Mouse (Mus musculus) hindbrain, embryonic 14.5 days (tissue): Measurements from ENCODE around the gene Bmp10. TPM values are rescaled to one million over a fixed set of nuclear protein-coding genes. Genes with fewer than 3 reads are reported as not detected.

Experiments used
- ATAC-seq: fragments of 200-750 bp; cut with Nextera tagmentation; 2 replicates; pipeline ENCODE4 v1.8.0; 2017; ENCODE audit warnings: moderate number of reproducible peaks, mild to moderate bottlenecking, moderate TSS enrichment, moderate library complexity; ENCODE audit not compliant: low FRiP score
- DNase-seq: peaks from one replicate; pipeline ENCODE4 v3.0.0-alpha.2; 2015; ENCODE audit warnings: low spot score
- H3K27ac ChIP-seq: fragments of 300-500 bp; sonication (generic); 2 replicates; pipeline ENCODE4 v1.5.1; 2014; ENCODE audit warnings: mild to moderate bottlenecking, moderate library complexity
- H3K27me3 ChIP-seq: fragments of 300-500 bp; sonication (generic); 2 replicates; pipeline ENCODE4 v1.6.1; 2014; ENCODE audit warnings: mild to moderate bottlenecking, low read length, mixed read lengths; ENCODE audit not compliant: control insufficient read depth, insufficient read depth
- H3K36me3 ChIP-seq: fragments of 300-500 bp; sonication (generic); replicated peaks from 2 replicates; pipeline ENCODE4 v1.6.1; 2014; ENCODE audit not compliant: control insufficient read depth, insufficient read depth
- H3K4me1 ChIP-seq: fragments of 300-500 bp; sonication (generic); replicated peaks from 2 replicates; pipeline ENCODE4 v1.6.1; 2014; ENCODE audit warnings: antibody characterized with exemption, low read length, mixed read lengths; ENCODE audit not compliant: control insufficient read depth, insufficient read depth
- H3K4me2 ChIP-seq: fragments of 300-500 bp; sonication (generic); replicated peaks from 2 replicates; pipeline ENCODE4 v1.6.1; 2014; ENCODE audit warnings: mild to moderate bottlenecking, moderate library complexity
- H3K4me3 ChIP-seq: fragments of 300-500 bp; sonication (generic); replicated peaks from 2 replicates; pipeline ENCODE4 v1.5.1; 2014; ENCODE audit warnings: mild to moderate bottlenecking, low read length
- H3K9ac ChIP-seq: fragments of 300-500 bp; sonication (generic); 2 replicates; pipeline ENCODE4 v1.6.1; 2014
- H3K9me3 ChIP-seq: fragments of 300-500 bp; sonication (generic); 2 replicates; pipeline ENCODE4 v1.6.1; 2016; ENCODE audit warnings: low read length; ENCODE audit not compliant: control insufficient read depth
- WGBS: fragments of 180-500 bp; shearing (Covaris S2); extraction: QIAGEN DNeasy Blood & Tissue Kit; methylation state at CpG from one replicate; pipeline ENCODE4 v1.1.7; 2014; 5-methylcytosine and 5-hydroxymethylcytosine counted together
- polyA plus RNA-seq: library from polyadenylated mRNA; unstranded; fragments of >200 nt; fragmentation: Nextera tagmentation; extraction: Ambion mirVana; gene quantifications from 2 replicates; pipeline ENCODE4 v1.2.1, GENCODE M21; 2014

The Bmp10 gene
- polyA plus RNA-seq = not detected in 2 replicates

DNA sequence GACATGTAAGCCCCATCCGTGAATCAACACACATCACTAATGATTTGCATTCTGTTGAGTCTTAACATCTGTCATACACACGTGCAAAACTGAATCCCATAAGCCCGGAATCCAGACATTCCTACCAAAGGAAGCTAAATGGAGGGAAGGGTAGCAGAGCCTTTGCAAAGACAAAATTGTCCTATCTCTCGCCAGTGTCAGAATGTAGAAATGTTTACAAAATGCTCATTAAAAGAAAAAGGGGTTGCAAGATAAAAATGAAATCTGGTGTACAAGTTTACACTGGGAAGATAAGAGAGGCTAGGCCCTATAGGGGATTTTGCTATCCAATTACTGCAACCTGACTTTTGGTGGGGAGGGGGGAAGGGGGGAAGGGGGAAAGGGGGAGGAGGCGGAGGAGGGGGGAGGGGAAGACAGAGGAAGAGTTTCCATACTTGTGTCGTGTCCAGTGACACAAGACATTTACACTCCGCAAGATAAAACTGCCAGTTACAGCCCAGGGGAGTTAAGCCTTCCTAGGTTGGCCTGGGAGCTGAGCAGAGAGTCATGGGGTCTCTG is at the start of gene Bmp10:
Gene Bmp10 (plus strand): TSS at position 508 of the 558 bp plus-strand sequence.
- Histone ChIP-seq H3K4me2 (no peak within 1 kb of the TSS), H3K9me3 (no peaks in the 10 kb centered on the region)
- 77% methylated on average over 6 of the region's 7 CpGs for WGBS

DNA sequence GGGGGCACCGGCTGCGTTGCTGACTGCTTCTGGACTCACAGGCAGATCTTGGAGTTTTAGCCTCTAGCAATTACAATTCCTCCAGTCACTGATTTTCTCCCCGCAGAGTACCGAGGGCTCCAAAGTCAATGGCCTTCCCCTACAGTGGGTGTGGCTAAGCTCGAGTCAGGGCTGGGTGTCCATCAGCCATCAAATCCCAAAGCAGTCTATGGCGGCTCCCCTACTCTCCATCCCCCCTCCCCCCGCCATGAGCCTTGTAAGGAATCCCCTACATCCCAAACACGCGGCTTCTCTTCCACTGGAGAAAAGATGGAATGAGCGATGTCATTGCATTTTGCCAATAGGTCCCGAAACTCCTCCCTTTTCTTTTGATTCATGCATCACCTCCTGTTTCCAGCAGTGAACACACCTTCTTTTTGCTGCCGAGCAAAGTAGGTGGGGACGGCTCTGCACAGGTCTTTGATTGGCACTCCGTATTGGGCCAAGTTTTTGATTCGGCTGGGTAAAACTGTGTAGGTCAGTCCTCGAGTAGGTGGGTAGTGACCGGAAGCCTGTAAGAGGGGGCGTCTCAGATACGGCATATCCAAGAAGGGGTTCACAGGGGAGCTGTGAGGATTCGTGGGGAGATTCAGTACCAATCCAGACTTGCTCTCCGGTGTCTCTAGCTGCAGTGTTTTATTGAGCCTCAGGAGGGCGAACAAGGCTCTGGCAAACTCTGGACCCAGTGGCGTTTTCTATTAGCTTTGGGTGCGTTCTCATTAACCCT is 44.7 kb upstream of the Bmp10 start:
- Histone ChIP-seq H3K4me2 (peak overlapping the region; percentile 65), H3K4me3 (peak overlapping the region; percentile 35), H3K9me3 (no peaks in the 10 kb centered on the region), H3K9ac (peak overlapping the region; percentile 40), H3K4me1 (peaks cover 4% of the 10 kb centered on the region; the same call in 1 of the 2 replicates), H3K27ac (no peak overlapping the region), H3K27me3 (no peaks in the 10 kb centered on the region), H3K36me3 (no peaks in the 10 kb centered on the region)
- 10% methylated on average over 24 of the region's 24 CpGs for WGBS
- peak; percentile 57 for DNase-seq
- no peak; the same call in 1 of the 2 replicates for ATAC-seq

More for the DNA sequence above, at the start of gene Bmp10:
- DNase-seq (no peak), ATAC-seq (no peak)
- Histone ChIP-seq H3K9ac (no peak within 1 kb of the TSS), H3K27me3 (no peaks in the 10 kb centered on the region), H3K4me1 (peaks cover 4% of the 10 kb centered on the region; the same call in 1 of the 2 replicates), H3K4me3 (no peak within 1 kb of the TSS), H3K27ac (no peak within 1 kb of the TSS), H3K36me3 (no peaks in the 10 kb centered on the region)

DNA sequence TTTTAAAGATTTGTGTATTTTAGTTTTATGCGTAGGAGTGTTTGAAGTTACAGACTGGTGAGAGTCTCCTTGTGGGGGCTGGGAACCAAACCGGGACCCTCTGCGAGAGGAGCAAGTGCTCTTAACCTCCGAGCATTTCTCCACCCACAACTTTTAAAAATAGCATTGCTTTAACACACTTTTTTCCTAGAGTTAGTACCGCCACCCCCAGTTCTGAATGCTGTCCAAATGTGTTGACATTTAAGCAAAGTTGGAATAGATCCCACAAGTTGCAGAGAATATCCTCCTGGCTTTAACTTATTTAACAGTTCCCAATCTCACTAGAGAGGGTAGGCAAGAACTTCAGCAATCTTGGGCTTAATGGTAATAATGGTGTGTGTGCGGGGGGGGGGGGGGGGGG is 44.0 kb upstream of the Bmp10 start:
- ATAC-seq (no peak), DNase-seq (no peak)
- Histone ChIP-seq H3K4me3 (peak overlapping the region; percentile 35; the same call in 1 of the 2 replicates), H3K9me3 (no peaks in the 10 kb centered on the region), H3K9ac (no peak overlapping the region), H3K27ac (no peak overlapping the region), H3K4me2 (peak overlapping the region; percentile 65; the same call in 1 of the 2 replicates), H3K27me3 (no peaks in the 10 kb centered on the region), H3K4me1 (peaks cover 4% of the 10 kb centered on the region; the same call in 1 of the 2 replicates), H3K36me3 (no peaks in the 10 kb centered on the region)
- 59% methylated on average over 5 of the region's 6 CpGs for WGBS

DNA sequence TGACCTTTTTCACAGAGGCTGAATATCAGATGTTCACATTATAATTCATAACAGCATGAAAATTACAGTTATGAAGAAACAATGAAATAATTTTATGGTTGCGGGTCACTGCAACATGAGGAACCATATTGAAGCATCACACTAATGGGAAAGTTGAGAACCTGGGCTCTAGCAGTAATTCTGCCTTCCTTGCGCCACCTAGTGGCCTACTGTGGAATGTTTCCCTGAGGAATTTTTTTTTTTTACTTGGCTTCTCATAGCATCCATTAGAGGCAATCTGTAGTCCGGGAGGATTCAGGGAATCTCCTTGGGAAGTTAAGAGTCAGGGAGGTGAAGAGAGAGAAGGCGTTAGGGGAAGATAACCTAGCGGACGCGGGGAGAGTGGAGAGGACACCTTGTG is 42.6 kb upstream of the Bmp10 start:
- Histone ChIP-seq H3K4me1 (peaks cover 4% of the 10 kb centered on the region; the same call in 1 of the 2 replicates), H3K9me3 (no peaks in the 10 kb centered on the region), H3K9ac (no peak overlapping the region), H3K4me3 (no peak overlapping the region), H3K27ac (no peak overlapping the region), H3K27me3 (no peaks in the 10 kb centered on the region), H3K36me3 (no peaks in the 10 kb centered on the region), H3K4me2 (no peak overlapping the region)
- ATAC-seq (no peak), DNase-seq (peak; percentile 94)
- 14% methylated on average over 7 of the region's 7 CpGs for WGBS

DNA sequence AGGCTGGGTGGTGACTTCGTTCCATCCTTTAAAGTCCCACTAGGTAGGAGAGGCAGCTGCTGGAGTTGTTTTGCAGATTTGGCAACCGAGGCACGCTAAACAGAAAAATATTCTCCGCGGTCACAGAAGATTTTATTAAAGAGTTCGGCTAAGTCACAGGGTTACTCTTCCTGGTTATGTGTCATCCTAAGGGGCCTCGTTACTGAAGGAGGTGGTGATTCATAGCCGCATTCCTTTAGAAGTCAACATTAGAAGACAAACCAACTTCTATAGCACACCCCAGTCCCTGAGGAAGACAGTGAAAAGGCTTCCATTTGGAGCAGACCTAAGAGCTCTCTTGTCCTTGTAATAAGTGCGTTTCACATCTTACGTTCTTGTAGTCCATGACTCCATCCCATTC is 42.1 kb upstream of the Bmp10 start:
- H3K4me2 ChIP-seq = no peak overlapping the region
- peaks cover 4% of the 10 kb centered on the region; the same call in 1 of the 2 replicates for H3K4me1 ChIP-seq
- no peak for DNase-seq
- no peak overlapping the region for H3K27ac ChIP-seq
- no peak overlapping the region for H3K9ac ChIP-seq
- ATAC-seq = no peak
- WGBS = 86% methylated on average over 10 of the region's 10 CpGs
- no peaks in the 10 kb centered on the region for H3K27me3 ChIP-seq
- H3K36me3 ChIP-seq = no peaks in the 10 kb centered on the region
- H3K9me3 ChIP-seq = no peaks in the 10 kb centered on the region
- no peak overlapping the region for H3K4me3 ChIP-seq

DNA sequence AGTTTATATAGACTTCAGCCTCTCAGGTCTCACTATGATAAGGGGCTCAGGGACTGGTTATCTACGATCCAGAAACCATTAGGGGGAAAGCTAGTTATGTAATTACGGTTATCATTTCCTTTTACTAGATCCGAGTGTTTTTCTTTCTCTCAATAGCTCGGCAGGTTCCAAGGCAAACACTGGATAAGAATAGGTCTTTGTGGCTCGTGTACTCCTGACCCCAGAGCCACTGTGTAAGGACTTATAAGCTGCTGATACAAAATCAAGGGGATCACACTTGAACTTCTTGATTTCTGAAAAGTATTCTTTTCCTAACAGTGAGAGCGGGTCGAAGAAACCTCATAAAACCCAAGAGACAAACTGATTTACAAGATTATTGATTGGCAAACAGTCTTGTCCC is 39.9 kb upstream of the Bmp10 start, which contains the start of gene Gkn3:
Gene Gkn3 (minus strand): TSS at position 59 of the 400 bp plus-strand sequence.
- WGBS = 70% methylated on average over 7 of the region's 7 CpGs
- H3K4me1 ChIP-seq = peaks cover 4% of the 10 kb centered on the region; the same call in 1 of the 2 replicates
- no peak for ATAC-seq

DNA sequence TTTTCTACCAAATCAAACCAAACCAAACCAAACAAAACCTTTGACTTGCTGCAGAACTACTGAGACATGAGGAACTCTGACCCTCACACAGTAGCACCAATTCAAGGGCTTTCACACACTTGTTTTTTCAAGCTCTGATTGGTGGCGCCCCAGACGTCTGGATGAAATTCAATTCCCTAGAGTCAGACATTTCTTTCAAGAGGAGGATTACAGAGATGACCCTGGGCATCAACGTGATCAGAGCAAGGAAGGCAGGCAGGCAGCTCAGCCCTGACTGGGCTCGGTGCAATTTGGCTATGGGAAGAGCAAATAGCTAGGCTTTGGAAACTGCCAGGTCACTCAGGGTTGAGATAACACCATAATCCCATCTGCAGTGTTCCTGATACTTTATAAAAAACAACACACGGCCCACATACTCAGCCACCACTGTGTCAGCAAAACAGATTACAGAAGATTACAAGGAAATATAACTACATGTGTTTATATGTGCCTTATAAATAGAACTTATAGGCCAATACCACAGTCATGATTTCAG is 39.3 kb upstream of the Bmp10 start:
- H3K4me1 ChIP-seq = no peaks in the 10 kb centered on the region
- no peaks in the 10 kb centered on the region for H3K36me3 ChIP-seq
- DNase-seq = no peak
- no peak for ATAC-seq
- no peak overlapping the region for H3K4me2 ChIP-seq
- 40% methylated on average over 5 of the region's 5 CpGs for WGBS
- H3K4me3 ChIP-seq = no peak overlapping the region
- H3K9me3 ChIP-seq = no peaks in the 10 kb centered on the region
- no peak overlapping the region for H3K27ac ChIP-seq
- H3K9ac ChIP-seq = no peak overlapping the region
- H3K27me3 ChIP-seq = no peaks in the 10 kb centered on the region

More for the DNA sequence above, 39.9 kb upstream of the Bmp10 start, which contains the start of gene Gkn3:
- H3K27ac ChIP-seq = no peak within 1 kb of the TSS
- no peak for DNase-seq
- no peak within 1 kb of the TSS for H3K4me3 ChIP-seq
- H3K9ac ChIP-seq = no peak within 1 kb of the TSS
- H3K36me3 ChIP-seq = no peaks in the 10 kb centered on the region
- no peaks in the 10 kb centered on the region for H3K27me3 ChIP-seq
- no peaks in the 10 kb centered on the region for H3K9me3 ChIP-seq
- H3K4me2 ChIP-seq = no peak within 1 kb of the TSS

DNA sequence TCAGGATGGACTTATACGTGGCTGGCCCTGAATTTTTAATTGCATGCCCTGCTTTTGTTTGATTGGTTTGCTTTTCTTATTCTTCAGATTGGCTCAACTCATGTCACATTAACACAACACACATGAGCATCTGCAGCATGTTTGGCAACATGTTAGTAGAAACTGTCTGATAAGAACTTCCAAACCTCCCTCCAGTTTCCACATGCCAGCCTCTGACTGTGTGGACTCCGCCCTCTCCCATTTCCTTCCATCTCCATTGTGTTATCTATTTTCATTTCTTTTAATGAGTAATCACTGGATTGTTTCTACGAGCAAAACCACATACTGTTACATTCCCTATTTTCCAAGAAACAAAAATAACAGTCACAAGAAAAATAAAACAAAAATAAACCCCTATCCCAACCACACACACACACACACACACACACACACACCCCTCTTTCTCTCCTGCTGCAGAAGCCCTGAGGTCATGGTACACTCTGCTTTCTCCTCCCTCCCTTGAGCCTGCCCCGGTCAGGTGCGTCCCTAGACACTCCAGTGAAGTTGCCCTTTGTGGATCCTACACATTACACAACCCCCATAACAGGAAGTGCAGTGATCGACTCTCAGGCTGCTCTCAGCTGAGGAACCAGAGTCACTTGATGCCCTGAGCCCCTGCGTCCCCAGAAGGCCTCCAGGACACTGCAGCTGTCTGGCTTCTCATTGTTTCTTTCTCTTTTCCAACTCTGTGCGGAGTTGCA is 35.2 kb upstream of the Bmp10 start:
- no peak overlapping the region for H3K27ac ChIP-seq
- no peak for ATAC-seq
- H3K4me3 ChIP-seq = no peak overlapping the region
- H3K4me1 ChIP-seq = no peaks in the 10 kb centered on the region
- H3K4me2 ChIP-seq = no peak overlapping the region
- 83% methylated on average over 8 of the region's 8 CpGs for WGBS
- no peak overlapping the region for H3K9ac ChIP-seq
- no peak for DNase-seq
- no peaks in the 10 kb centered on the region for H3K9me3 ChIP-seq
- no peaks in the 10 kb centered on the region for H3K27me3 ChIP-seq
- H3K36me3 ChIP-seq = no peaks in the 10 kb centered on the region

DNA sequence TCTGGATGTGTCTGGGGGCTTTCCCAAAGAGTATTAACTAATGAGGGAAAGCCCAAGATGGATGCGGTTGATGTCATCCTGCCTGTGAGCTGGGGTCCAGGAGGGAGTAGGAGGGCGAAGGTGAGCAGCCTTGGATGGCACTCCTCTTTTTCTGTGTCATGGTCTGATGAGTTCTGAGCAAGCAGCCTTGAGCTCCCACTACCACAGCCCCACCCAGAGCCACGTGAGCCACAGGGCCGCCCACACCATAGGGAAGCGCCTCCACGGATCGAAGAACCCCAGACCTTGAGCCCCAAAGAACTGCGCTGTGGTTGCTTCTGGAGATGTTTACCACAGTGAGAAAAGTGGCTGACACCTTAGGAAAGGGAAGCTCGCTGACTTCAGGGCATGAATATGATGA is 34.0 kb upstream of the Bmp10 start:
- H3K27me3 ChIP-seq = no peaks in the 10 kb centered on the region
- DNase-seq (no peak), ATAC-seq (no peak)
- no peak overlapping the region for H3K9ac ChIP-seq
- H3K9me3 ChIP-seq = no peaks in the 10 kb centered on the region
- H3K27ac ChIP-seq = no peak overlapping the region
- no peak overlapping the region for H3K4me3 ChIP-seq
- H3K4me1 ChIP-seq = no peaks in the 10 kb centered on the region
- H3K36me3 ChIP-seq = no peaks in the 10 kb centered on the region
- 88% methylated on average over 9 of the region's 9 CpGs for WGBS
- H3K4me2 ChIP-seq = no peak overlapping the region
